Mouse (Mus musculus) lung, adult 18-20 months (tissue): ENCODE measurements around the gene 2900011O08Rik.
A peak's percentile ranks its signal among the peaks of the same experiment; 100 is the strongest.

Source experiments
- DNase-seq, 2 experiments: peaks; one replicate each; pipeline ENCODE4 v3.0.0; 2022; ENCODE audit warnings: mixed read lengths in 2 of 2

Gene 2900011O08Rik

GRCm38 (mm10) chr16:14070471-14071169 is 84.2 kb downstream of the 2900011O08Rik start:
- no peak for DNase-seq

GRCm38 (mm10) chr16:14082925-14083324 is 96.5 kb downstream of the 2900011O08Rik start:
- no peak for DNase-seq

GRCm38 (mm10) chr16:14088249-14088648 is 101.8 kb downstream of the 2900011O08Rik start:
- no peak for DNase-seq

GRCm38 (mm10) chr16:14089296-14089695 is 102.9 kb downstream of the 2900011O08Rik start:
- DNase-seq: no peak

- no peak for DNase-seq
Observed at GRCm38 (mm10) chr16:14091771-14092170, 105.4 kb downstream of the 2900011O08Rik start.

GRCm38 (mm10) chr16:14105891-14106290 is 119.5 kb downstream of the 2900011O08Rik start:
- no peak for DNase-seq

GRCm38 (mm10) chr16:14109651-14110230 is 123.3 kb downstream of the 2900011O08Rik start:
- DNase-seq: no peak

GRCm38 (mm10) chr16:14110922-14111321 is 124.5 kb downstream of the 2900011O08Rik start:
- DNase-seq: peak in 1 of 2 experiments; percentile 34

GRCm38 (mm10) chr16:14112133-14112532 is 125.7 kb downstream of the 2900011O08Rik start:
- no peak for DNase-seq

- DNase-seq: no peak
Observed at GRCm38 (mm10) chr16:14112742-14113141, 126.3 kb downstream of the 2900011O08Rik start.

GRCm38 (mm10) chr16:14117299-14117698 is 130.9 kb downstream of the 2900011O08Rik start:
- DNase-seq: no peak

GRCm38 (mm10) chr16:14120941-14121340 is 134.5 kb downstream of the 2900011O08Rik start:
- no peak for DNase-seq

- no peak for DNase-seq
Observed at GRCm38 (mm10) chr16:14121563-14121962, 135.2 kb downstream of the 2900011O08Rik start.

GRCm38 (mm10) chr16:14122586-14122985 is 136.2 kb downstream of the 2900011O08Rik start:
- DNase-seq: no peak

GRCm38 (mm10) chr16:14123901-14124300 is 137.5 kb downstream of the 2900011O08Rik start:
- DNase-seq: no peak

- peak; percentile 21 to 29 for DNase-seq
Observed at GRCm38 (mm10) chr16:14124709-14125108, 138.3 kb downstream of the 2900011O08Rik start.

GRCm38 (mm10) chr16:14125253-14125652 is 138.8 kb downstream of the 2900011O08Rik start:
- no peak for DNase-seq

- no peak for DNase-seq
Observed at GRCm38 (mm10) chr16:14128977-14129376, 142.6 kb downstream of the 2900011O08Rik start.

- no peak for DNase-seq
Observed at GRCm38 (mm10) chr16:14130796-14131195, 144.4 kb downstream of the 2900011O08Rik start.

GRCm38 (mm10) chr16:14131376-14131775 is 145.0 kb downstream of the 2900011O08Rik start:
- DNase-seq: peak; percentile 28 to 38

- DNase-seq: peak; percentile 19 to 39
Observed at GRCm38 (mm10) chr16:14131838-14132237, 145.4 kb downstream of the 2900011O08Rik start.

GRCm38 (mm10) chr16:14135014-14135413 is 148.6 kb downstream of the 2900011O08Rik start:
- DNase-seq: no peak

GRCm38 (mm10) chr16:14137976-14138561 is 151.7 kb downstream of the 2900011O08Rik start:
- peak in 1 of 2 experiments; percentile 32 for DNase-seq

GRCm38 (mm10) chr16:14139106-14139505 is 152.7 kb downstream of the 2900011O08Rik start:
- no peak for DNase-seq
